Mouse (Mus musculus) MEL-GATA-1-ER (cell line): ENCODE data around the gene Prtn3.

Experiments
- DNase-seq: peaks from one replicate; pipeline ENCODE4 v3.0.0-alpha.2; 2012; ENCODE audit warnings: low read depth; ENCODE audit errors: extremely low read depth

The Prtn3 gene

DNA sequence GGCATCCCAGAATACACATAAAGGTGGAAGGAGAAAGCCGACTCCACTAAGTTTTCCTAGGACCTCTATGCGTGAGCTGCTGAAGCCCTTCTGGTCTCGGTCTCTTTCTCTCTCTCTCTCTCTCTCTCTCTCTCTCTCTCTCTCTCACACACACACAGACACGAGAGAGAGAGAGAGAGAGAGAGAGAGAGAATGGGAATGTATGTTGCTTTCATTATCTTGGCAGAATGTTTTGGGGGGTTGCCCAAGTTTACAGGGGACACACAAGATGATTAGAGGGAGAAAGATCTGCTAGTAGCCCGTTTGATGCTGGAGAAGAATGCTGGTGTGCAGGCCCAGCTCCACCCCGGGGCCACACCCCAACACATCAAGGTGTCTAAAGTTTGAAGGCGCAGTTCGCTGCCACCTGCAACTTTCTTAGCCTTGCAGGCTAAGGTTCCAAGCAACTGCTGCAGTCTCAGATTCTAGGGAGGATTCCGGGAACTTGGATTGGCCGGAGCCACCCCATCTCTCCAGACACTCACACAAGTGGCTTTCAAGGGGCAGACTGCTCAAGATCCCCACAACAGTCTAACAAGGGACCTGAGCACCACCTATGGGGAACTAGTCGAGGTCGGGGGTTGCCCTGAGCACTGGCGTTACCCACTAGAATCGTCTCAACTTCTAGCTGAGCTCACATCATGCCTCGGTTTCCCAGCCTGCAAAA lies 51.7 kb downstream of the Prtn3 start:
- DNase-seq, result no peak

- DNase-seq, result peak; percentile 79
These were observed 52.4 kb downstream of the Prtn3 start, which contains the start of gene Arid3a for GRCm38 (mm10) chr10:79926491-79927323. TSS of gene Arid3a (plus strand) at chr10:79927043.

GRCm38 (mm10) chr10:79927324-79928029 lies 53.2 kb downstream of the Prtn3 start:
- DNase-seq, result no peak

DNA sequence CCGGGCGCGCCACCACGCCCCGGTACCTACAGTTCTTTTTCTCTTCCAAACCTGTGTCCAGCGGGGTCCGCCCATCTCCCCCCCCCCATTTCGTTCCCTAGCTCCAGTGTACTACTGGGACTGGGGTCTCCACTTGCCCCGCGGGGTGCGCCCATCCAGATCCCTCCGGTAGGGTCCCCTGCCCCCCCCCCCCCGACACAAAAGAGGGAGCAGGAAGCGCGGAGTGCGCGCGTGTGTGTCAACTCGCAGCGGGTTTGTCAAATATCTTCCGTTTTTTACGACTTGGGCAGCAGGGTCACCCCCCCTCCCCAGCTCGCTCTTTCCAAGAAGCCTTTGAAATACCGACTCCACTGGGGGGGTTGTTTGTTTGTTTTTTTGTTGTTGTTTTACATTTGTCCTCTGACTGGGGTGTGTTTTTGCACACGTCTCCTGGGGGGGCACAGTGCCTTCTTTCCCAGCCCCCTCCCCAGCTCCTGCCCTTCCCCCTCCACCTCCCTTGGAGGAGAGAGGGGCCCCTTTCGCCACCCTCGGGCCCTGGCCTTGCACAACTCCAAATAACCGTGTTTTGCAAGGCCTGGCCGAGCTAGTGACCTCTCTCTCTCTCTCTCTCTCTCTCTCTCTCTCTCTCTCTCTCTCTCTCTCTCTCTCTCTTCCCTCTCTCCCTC lies 53.9 kb downstream of the Prtn3 start:
- DNase-seq, result no peak

DNA sequence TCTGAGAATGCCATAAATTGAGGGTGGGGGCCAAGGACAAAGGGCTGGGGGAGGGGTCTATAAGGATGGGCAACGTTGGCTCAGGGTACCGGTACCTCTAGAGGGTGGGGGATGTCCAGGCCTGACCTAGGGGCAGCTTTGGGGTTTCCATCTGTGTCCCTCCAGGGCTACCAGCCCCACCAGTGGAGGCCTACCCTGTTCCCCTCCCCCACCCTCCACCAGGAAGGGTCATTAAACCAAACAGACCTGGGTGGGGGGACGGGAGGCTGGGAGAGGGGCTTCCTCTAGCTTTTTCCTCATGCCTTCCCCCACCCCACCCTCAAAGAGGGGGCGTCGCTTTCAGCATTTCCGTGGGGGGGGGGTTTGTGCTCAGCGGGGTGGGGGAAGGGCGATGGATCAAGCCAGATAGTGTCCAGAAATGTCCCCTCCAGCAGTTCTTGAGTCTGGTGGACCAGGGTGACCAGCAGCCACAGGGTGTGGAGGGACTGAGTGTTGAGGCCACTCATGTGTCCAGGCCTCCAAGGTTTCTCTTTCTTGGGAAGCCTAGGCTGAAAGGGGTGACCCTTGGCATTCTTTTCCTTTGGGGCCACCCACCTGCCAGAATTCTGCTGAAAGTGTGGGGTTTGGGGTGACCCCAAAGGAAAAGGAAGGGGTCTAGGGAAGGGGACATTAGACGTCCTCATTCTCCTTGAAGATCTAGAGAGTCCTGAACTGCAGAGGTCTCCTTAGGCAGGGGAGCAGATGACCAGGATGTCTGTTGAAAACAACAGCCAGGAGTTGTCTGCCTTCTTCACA lies 54.8 kb downstream of the Prtn3 start:
- DNase-seq, result no peak

GRCm38 (mm10) chr10:79929967-79930825 lies 55.9 kb downstream of the Prtn3 start:
- DNase-seq, result no peak

DNA sequence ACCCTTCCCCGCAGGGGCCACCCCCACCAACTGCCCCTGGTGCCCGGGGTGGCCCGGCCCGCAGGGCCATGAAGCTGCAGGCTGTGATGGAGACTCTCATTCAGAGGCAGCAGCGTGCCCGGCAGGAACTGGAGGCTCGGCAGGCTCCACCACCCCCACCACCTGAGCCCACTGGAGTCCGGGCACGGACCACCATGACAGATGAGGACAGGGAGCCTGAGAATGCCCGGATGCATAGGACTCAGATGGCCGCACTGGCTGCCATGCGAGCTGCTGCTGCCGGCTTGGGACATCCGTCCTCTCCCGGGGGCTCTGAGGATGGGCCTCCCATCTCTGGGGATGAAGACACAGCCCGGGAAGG lies 56.5 kb downstream of the Prtn3 start:
- DNase-seq, result no peak

- no peak for DNase-seq
These were observed 57.5 kb downstream of the Prtn3 start for GRCm38 (mm10) chr10:79931797-79932196.

DNA sequence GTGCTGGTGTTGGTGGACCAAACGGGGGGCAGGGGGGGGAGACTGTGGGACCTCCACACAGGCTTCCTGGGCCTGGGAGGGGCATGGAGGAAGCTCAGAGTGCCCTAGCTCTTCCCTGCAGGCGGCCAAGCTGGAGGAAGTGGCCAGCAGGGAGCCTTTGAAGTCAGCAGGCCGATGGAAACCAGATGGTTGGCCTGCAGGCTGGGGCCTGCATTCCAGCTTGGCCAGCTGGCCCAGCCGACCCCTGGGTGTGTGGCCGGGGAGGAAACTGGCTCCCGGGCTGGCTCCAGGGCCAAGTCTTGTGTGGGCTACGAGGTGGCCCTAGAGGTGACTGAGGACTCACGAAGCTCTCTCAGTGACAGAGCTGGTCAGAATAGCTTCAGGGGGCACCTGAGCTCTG lies 58.5 kb downstream of the Prtn3 start:
- no peak for DNase-seq
